Mouse (Mus musculus) layer of hippocampus, adult 8-10 months (tissue): ENCODE measurements around the gene Gm42420. TPM values are rescaled to one million over a fixed set of nuclear protein-coding genes. Genes with fewer than 3 reads are reported as not detected.

Experiments
- DNase-seq, 2 experiments: peaks; one replicate each; pipeline ENCODE4 v3.0.0; 2022; ENCODE audit warnings: low spot score in 2 of 2
- total RNA-seq, 4 experiments: library from RNA; stranded (reverse); gene quantifications; 2 replicates each; pipeline ENCODE4 v1.2.4; 2022

Gene Gm42420
- 1 to 10 TPM in 1 of 4 experiments, not detected in 3; 1.2 TPM for total RNA-seq

- DNase-seq: no peak
These were observed at the start of gene Gm42420 for GRCm38 (mm10) chr6:39585517-39585916. TSS of gene Gm42420 (plus strand) at chr6:39585753.

GRCm38 (mm10) chr6:39536621-39537020, 48.9 kb upstream of the Gm42420 start:
- DNase-seq: no peak

- DNase-seq: no peak
These were observed 48.3 kb upstream of the Gm42420 start for GRCm38 (mm10) chr6:39537276-39537675.

- DNase-seq: no peak
These were observed 47.3 kb upstream of the Gm42420 start for GRCm38 (mm10) chr6:39538227-39538626.

- no peak for DNase-seq
These were observed 45.8 kb upstream of the Gm42420 start for GRCm38 (mm10) chr6:39539679-39540155.

- no peak for DNase-seq
These were observed 45.0 kb upstream of the Gm42420 start for GRCm38 (mm10) chr6:39540563-39540962.

- no peak for DNase-seq
These were observed 42.6 kb upstream of the Gm42420 start for GRCm38 (mm10) chr6:39542631-39543597.

- DNase-seq: no peak
These were observed 41.7 kb upstream of the Gm42420 start for GRCm38 (mm10) chr6:39543769-39544420.

- no peak for DNase-seq
These were observed 40.1 kb upstream of the Gm42420 start for GRCm38 (mm10) chr6:39545474-39545873.

GRCm38 (mm10) chr6:39548030-39548429, 37.5 kb upstream of the Gm42420 start:
- DNase-seq: no peak

- DNase-seq: no peak
These were observed 33.4 kb upstream of the Gm42420 start for GRCm38 (mm10) chr6:39551981-39552636.

GRCm38 (mm10) chr6:39554888-39555647, 30.5 kb upstream of the Gm42420 start:
- no peak for DNase-seq

GRCm38 (mm10) chr6:39555648-39555945, 30.0 kb upstream of the Gm42420 start:
- DNase-seq: no peak

GRCm38 (mm10) chr6:39556900-39557659, 28.5 kb upstream of the Gm42420 start:
- no peak for DNase-seq

- peak; percentile 80 to 84 for DNase-seq
These were observed 27.8 kb upstream of the Gm42420 start, which contains the start of gene Dennd2a for GRCm38 (mm10) chr6:39557723-39558261. TSS of gene Dennd2a (minus strand) at chr6:39557867.

GRCm38 (mm10) chr6:39559276-39559939, 26.1 kb upstream of the Gm42420 start:
- DNase-seq: no peak

GRCm38 (mm10) chr6:39562166-39563015, 23.2 kb upstream of the Gm42420 start:
- DNase-seq: peak; percentile 82 to 93

GRCm38 (mm10) chr6:39567528-39567927, 18.0 kb upstream of the Gm42420 start:
- no peak for DNase-seq

- no peak for DNase-seq
These were observed 15.1 kb upstream of the Gm42420 start for GRCm38 (mm10) chr6:39570426-39570825.
